Mouse (Mus musculus) midbrain, embryonic 15.5 days (tissue): Measurements from ENCODE around the gene Prkar2a. TPM values are rescaled to one million over a fixed set of nuclear protein-coding genes. Genes with fewer than 3 reads are reported as not detected.

Experiments
- ATAC-seq: fragments of 200-750 bp; cut with Nextera tagmentation; replicated peaks from 2 replicates; pipeline ENCODE4 v1.8.0; 2017; ENCODE audit warnings: moderate TSS enrichment
- H3K27ac ChIP-seq: fragments of 300-500 bp; sonication (generic); 2 replicates; pipeline ENCODE4 v1.5.1; 2015; ENCODE audit warnings: mild to moderate bottlenecking, inconsistent platforms
- H3K27me3 ChIP-seq: fragments of 300-500 bp; sonication (generic); replicated peaks from 2 replicates; pipeline ENCODE4 v1.6.1; 2015; ENCODE audit warnings: inconsistent platforms
- H3K36me3 ChIP-seq: fragments of 300-500 bp; sonication (generic); replicated peaks from 2 replicates; pipeline ENCODE4 v1.6.1; 2015; ENCODE audit warnings: inconsistent platforms
- H3K4me1 ChIP-seq: fragments of 300-500 bp; sonication (generic); 2 replicates; pipeline ENCODE4 v1.6.1; 2015; ENCODE audit warnings: inconsistent platforms
- H3K4me2 ChIP-seq: fragments of 300-500 bp; sonication (generic); 2 replicates; pipeline ENCODE4 v1.6.1; 2015; ENCODE audit warnings: inconsistent platforms, mild to moderate bottlenecking, moderate library complexity
- H3K4me3 ChIP-seq: fragments of 300-500 bp; sonication (generic); 2 replicates; pipeline ENCODE4 v1.5.1; 2015; ENCODE audit warnings: mild to moderate bottlenecking, inconsistent platforms
- H3K9ac ChIP-seq: fragments of 300-500 bp; sonication (generic); 2 replicates; pipeline ENCODE4 v1.6.1; 2015; ENCODE audit warnings: mild to moderate bottlenecking, inconsistent platforms
- H3K9me3 ChIP-seq: fragments of 300-500 bp; sonication (generic); 2 replicates; pipeline ENCODE4 v1.6.1; 2016; ENCODE audit warnings: inconsistent platforms
- WGBS: fragments of 180-500 bp; shearing (Covaris S2); methylation state at CpG from one replicate; pipeline ENCODE4 v1.1.7; 2015; ENCODE audit warnings: mixed read lengths; 5-methylcytosine and 5-hydroxymethylcytosine counted together
- polyA plus RNA-seq: library from polyadenylated mRNA; unstranded; fragments of >200 nt; fragmentation: Nextera tagmentation; extraction: Ambion mirVana; gene quantifications from 2 replicates; pipeline ENCODE4 v1.2.1, GENCODE M21; 2015

The Prkar2a gene
- polyA plus RNA-seq, 1 experiment from 2014 or later = 67.7 TPM

DNA sequence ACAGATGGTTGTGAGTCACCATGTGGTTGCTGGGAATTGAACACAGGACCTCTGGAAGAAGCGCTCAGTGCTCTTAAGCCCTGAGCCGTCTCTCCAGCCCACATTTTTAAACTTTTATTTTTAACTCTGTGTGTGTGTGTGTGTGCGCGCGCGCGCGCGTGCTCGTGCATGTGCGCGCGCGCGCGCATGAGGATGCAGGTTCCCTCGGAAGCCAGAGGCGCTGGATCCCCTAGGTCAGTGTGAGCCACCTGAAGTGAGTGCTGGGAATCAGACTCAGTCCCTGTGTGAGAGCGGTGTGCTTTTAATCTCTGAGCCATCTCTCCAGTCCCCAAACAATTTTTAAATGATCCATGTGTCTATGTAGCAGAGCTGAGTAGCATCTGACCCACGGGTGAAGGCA lies 70.0 kb downstream of the Prkar2a start:
- Histone ChIP-seq H3K4me2 (no peak overlapping the region), H3K9me3 (no peaks in the 10 kb centered on the region), H3K27me3 (no peaks in the 10 kb centered on the region), H3K27ac (no peak overlapping the region), H3K4me1 (no peaks in the 10 kb centered on the region), H3K4me3 (no peak overlapping the region), H3K9ac (no peak overlapping the region), H3K36me3 (no peaks in the 10 kb centered on the region)
- 96% methylated on average over 20 of the region's 20 CpGs for WGBS
- no peak for ATAC-seq

- Histone ChIP-seq H3K4me3 (no peak overlapping the region), H3K27ac (no peak overlapping the region), H3K4me2 (no peak overlapping the region), H3K27me3 (no peaks in the 10 kb centered on the region), H3K9me3 (no peaks in the 10 kb centered on the region), H3K36me3 (no peaks in the 10 kb centered on the region), H3K4me1 (no peaks in the 10 kb centered on the region), H3K9ac (no peak overlapping the region)
- WGBS = 49% methylated on average over 2 of the region's 2 CpGs
- ATAC-seq = no peak
Measured at GRCm38 (mm10) chr9:108759805-108760204, 70.7 kb downstream of the Prkar2a start.

- Histone ChIP-seq H3K36me3 (no peaks in the 10 kb centered on the region), H3K27ac (no peak overlapping the region), H3K4me1 (no peaks in the 10 kb centered on the region), H3K9me3 (no peaks in the 10 kb centered on the region), H3K4me3 (no peak overlapping the region), H3K9ac (no peak overlapping the region), H3K27me3 (no peaks in the 10 kb centered on the region), H3K4me2 (no peak overlapping the region)
- no peak for ATAC-seq
Measured at GRCm38 (mm10) chr9:108761561-108761960, 72.4 kb downstream of the Prkar2a start.

DNA sequence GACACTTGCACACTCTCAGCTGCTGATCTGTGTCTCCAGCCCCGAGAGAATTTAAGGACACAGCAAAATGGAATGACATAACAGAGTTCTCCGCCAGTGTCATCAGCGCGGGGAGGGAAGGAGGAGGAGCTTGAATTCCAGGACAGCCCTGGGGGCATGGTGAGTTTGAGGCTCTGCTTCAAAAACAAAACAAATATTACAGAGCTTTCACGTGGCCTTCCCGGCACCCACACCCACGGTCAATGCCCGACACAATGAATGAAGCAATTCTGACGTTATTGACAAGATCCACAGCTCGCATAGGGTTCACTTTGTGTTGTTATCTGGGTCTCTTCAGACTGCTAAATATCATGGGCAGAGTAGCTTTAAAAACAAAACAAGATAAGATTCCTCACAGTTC lies 75.9 kb downstream of the Prkar2a start:
- WGBS = 77% methylated on average over 10 of the region's 10 CpGs
- H3K27me3 ChIP-seq = no peaks in the 10 kb centered on the region
- ATAC-seq = no peak

GRCm38 (mm10) chr9:108776614-108777013 lies 87.5 kb downstream of the Prkar2a start:
- no peak overlapping the region for H3K27ac ChIP-seq
- no peak overlapping the region for H3K4me2 ChIP-seq
- no peak overlapping the region for H3K9ac ChIP-seq
- no peaks in the 10 kb centered on the region for H3K36me3 ChIP-seq
- 0 out of 2 replicates have a peak, but pooled peaks cover 3% of the 10 kb centered on the region for H3K4me1 ChIP-seq
- H3K27me3 ChIP-seq = no peaks in the 10 kb centered on the region
- no peaks in the 10 kb centered on the region for H3K9me3 ChIP-seq
- no peak overlapping the region for H3K4me3 ChIP-seq
- no peak for ATAC-seq
- 91% methylated on average over 4 of the region's 4 CpGs for WGBS

More for the DNA sequence above, 75.9 kb downstream of the Prkar2a start:
- Histone ChIP-seq H3K9ac (no peak overlapping the region), H3K4me3 (no peak overlapping the region), H3K4me2 (no peak overlapping the region), H3K36me3 (no peaks in the 10 kb centered on the region), H3K27ac (no peak overlapping the region), H3K9me3 (no peaks in the 10 kb centered on the region), H3K4me1 (no peaks in the 10 kb centered on the region)

GRCm38 (mm10) chr9:108777276-108777675 lies 88.2 kb downstream of the Prkar2a start:
- Histone ChIP-seq H3K4me2 (no peak overlapping the region), H3K27ac (no peak overlapping the region), H3K4me3 (no peak overlapping the region), H3K27me3 (no peaks in the 10 kb centered on the region), H3K9ac (no peak overlapping the region), H3K4me1 (peaks cover 5% of the 10 kb centered on the region; the same call in 1 of the 2 replicates), H3K9me3 (no peaks in the 10 kb centered on the region), H3K36me3 (no peaks in the 10 kb centered on the region)
- 87% methylated on average over 4 of the region's 4 CpGs for WGBS
- no peak for ATAC-seq

- no peak overlapping the region for H3K4me3 ChIP-seq
- ATAC-seq = no peak
- H3K4me2 ChIP-seq = no peak overlapping the region
- no peaks in the 10 kb centered on the region for H3K36me3 ChIP-seq
- H3K9ac ChIP-seq = no peak overlapping the region
- peaks cover 19% of the 10 kb centered on the region for H3K4me1 ChIP-seq
- H3K27me3 ChIP-seq = no peaks in the 10 kb centered on the region
- H3K9me3 ChIP-seq = no peaks in the 10 kb centered on the region
- WGBS = 65% methylated on average over 5 of the region's 5 CpGs
- H3K27ac ChIP-seq = no peak overlapping the region
Measured at GRCm38 (mm10) chr9:108780959-108781358, 91.8 kb downstream of the Prkar2a start.

GRCm38 (mm10) chr9:108781891-108782290 lies 92.8 kb downstream of the Prkar2a start:
- no peak overlapping the region for H3K9ac ChIP-seq

DNA sequence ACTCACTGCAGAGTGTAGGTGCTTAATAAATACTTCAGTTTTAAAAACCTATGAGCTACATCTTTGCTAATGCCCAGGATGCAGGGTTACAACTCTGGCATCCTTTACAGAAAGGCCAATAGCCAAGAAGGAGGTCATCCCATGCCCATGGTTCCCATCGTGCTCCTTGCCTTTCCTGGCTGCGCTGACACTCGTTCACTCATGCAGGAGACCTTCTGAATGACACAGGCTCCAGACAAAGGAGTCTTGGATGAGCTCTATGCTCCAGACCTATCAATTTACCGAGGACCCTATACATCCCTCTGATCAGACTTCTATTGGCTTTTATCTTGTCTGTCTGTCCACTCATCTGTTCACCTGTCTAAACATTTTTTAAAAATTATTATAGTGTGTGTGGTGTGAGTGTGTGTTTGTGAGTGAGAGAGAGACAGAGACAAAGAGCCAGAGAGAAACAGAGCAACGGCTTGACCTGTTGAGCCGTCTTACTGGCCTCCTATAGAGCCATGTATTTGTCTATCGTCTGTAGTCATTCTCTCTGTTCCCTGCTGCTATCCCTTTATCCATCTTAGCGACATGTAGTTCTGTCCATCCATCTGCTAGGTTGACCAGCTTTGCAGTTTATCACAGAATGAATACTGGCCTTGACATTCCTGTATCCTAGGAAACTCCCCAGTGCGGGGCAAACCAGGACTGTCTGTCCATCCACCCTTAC lies 93.9 kb downstream of the Prkar2a start:
- no peaks in the 10 kb centered on the region for H3K36me3 ChIP-seq
- peak; percentile 41; the same call in 1 of the 2 replicates for ATAC-seq
- peak overlapping the region; percentile 96 for H3K27ac ChIP-seq
- no peaks in the 10 kb centered on the region for H3K9me3 ChIP-seq
- H3K4me2 ChIP-seq = peak overlapping the region; percentile 61
- H3K27me3 ChIP-seq = no peaks in the 10 kb centered on the region
- H3K4me1 ChIP-seq = peaks cover 38% of the 10 kb centered on the region
- H3K9ac ChIP-seq = peak overlapping the region; percentile 51
- WGBS = 9% methylated on average over 9 of the region's 9 CpGs
- peak overlapping the region; percentile 88 for H3K4me3 ChIP-seq

More at GRCm38 (mm10) chr9:108781891-108782290, 92.8 kb downstream of the Prkar2a start:
- Histone ChIP-seq H3K27me3 (no peaks in the 10 kb centered on the region), H3K4me2 (no peak overlapping the region), H3K27ac (no peak overlapping the region), H3K4me3 (no peak overlapping the region), H3K9me3 (no peaks in the 10 kb centered on the region), H3K36me3 (no peaks in the 10 kb centered on the region), H3K4me1 (peaks cover 27% of the 10 kb centered on the region)
- no peak for ATAC-seq
- 68% methylated on average over 4 of the region's 4 CpGs for WGBS

DNA sequence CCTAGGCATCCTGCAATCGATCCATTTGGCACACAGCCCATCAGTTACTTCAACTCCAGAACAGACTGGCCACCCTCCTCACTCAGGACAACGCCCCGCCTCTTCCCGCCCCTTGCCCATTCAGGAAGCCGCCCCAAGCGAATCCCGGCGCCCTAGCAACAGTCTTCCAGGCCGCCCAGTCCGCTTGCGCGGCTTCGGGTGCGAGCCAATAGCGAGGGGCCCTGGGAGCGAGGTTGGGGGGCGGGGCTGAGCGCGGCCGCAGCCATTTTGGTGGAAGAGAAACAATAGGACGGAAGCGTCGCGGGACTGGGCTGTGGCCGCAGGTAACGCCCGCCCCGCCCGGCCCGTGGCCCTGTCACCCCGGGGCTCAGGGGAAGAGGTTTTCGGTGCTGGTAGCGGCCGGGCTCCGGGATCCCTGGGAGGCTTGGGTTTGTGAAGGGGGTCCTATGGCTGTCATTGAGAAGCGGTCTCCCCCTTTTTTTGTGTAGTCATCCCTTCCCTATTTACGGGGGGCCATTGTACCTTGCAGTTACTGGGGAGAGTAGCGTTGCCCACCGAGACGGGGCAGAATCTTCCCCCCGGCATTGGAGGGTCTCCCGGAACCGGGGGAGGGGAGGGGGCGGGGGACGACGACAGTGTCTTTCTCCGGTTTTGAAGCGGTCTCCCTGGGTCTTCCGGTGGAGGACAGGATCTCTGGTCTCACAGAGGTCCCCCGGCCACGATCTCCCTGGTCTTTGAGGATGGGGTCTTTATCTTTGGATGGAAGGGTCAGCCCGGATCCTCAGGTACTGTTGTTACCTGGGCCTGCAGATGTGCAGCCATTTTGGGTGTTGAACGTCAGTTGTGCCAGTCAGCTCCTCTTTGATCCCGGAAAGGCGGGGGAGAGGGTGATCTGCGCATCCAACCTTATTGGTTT lies 94.7 kb downstream of the Prkar2a start, which contains the start of gene Ip6k2:
Gene Ip6k2, plus strand, starts transcription at position 249 of the 916 bp plus-strand sequence.
- Histone ChIP-seq H3K27me3 (no peaks in the 10 kb centered on the region), H3K9me3 (no peaks in the 10 kb centered on the region), H3K36me3 (no peaks in the 10 kb centered on the region), H3K27ac (peak within 1 kb of the TSS; percentile 96), H3K4me2 (peak within 1 kb of the TSS; percentile 72), H3K4me1 (peaks cover 46% of the 10 kb centered on the region), H3K9ac (peak within 1 kb of the TSS; percentile 98), H3K4me3 (peak within 1 kb of the TSS; percentile 88)
- peak; percentile 98 for ATAC-seq
- WGBS = under 1% methylated on average over 55 of the region's 56 CpGs

DNA sequence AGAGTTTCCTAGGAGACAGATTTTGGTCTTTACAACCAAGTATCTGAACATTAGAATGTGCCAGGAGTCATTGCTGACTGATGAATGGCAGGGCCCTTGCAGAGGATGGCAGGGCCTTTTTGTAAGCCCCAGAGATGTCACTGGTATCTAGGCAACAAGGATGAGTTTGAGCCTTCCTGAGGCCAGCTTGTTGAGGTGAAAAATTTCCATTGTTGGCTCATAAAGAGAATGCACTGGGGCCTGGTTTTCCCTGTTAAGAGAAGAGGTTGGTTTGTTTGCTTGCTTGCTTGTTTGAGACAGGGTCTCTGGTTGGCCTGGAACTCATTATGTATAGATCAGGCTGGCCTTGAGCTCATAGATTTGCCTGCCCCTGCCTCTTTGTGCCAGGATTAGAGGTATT lies 96.3 kb downstream of the Prkar2a start:
- Histone ChIP-seq H3K4me1 (peaks cover 63% of the 10 kb centered on the region), H3K4me3 (peak overlapping the region; percentile 88), H3K4me2 (peak overlapping the region; percentile 72), H3K9me3 (no peaks in the 10 kb centered on the region), H3K27ac (peak overlapping the region; percentile 51; the same call in 1 of the 2 replicates), H3K36me3 (no peaks in the 10 kb centered on the region), H3K9ac (peak overlapping the region; percentile 98), H3K27me3 (no peaks in the 10 kb centered on the region)
- no peak for ATAC-seq

DNA sequence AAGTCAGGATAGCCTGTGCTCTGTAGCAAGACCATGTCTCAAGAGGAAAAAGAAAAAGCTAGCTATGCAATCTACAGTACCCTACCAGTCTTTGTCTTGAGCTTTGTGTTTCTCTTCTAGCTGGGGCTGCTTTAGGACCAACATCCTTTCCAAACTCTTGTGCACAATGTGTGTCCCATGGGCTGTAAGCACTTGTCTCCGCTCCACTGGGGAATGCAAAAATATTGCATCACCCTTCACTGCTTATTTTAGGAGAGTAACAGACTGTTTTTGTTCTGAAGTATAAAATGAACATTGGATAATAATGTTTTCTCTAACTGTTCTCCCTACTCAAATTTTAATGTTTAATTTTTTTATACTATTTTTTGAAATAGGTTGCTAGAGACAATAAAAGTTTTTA lies 97.4 kb downstream of the Prkar2a start:
- Histone ChIP-seq H3K4me3 (peak overlapping the region; percentile 88), H3K27ac (no peak overlapping the region), H3K9ac (no peak overlapping the region), H3K27me3 (no peaks in the 10 kb centered on the region), H3K4me2 (peak overlapping the region; percentile 72), H3K4me1 (peaks cover 73% of the 10 kb centered on the region), H3K9me3 (no peaks in the 10 kb centered on the region), H3K36me3 (no peaks in the 10 kb centered on the region)
- no peak for ATAC-seq
- WGBS = 83% methylated on average over 1 of the region's 1 CpGs
